Mouse (Mus musculus) forebrain, embryonic 16.5 days (tissue): ENCODE results near the gene Nhlrc2. TPM values are rescaled to one million over a fixed set of nuclear protein-coding genes. Genes with fewer than 3 reads are reported as not detected.

Experiments used
- polyA plus RNA-seq: library from polyadenylated mRNA; unstranded; fragments of >200 nt; fragmentation: Nextera tagmentation; extraction: Ambion mirVana; gene quantifications from 2 replicates; pipeline ENCODE4 v1.2.1, GENCODE M21; 2015

Gene Nhlrc2
- polyA plus RNA-seq, 1 experiment from 2014 or later, result 10.6 TPM

Other genes starting within 250 kb of the Nhlrc2 start
- 0.22 and 0.27 TPM in 2 replicates for gene Nrap, start 158.2 kb upstream of the Nhlrc2 start, polyA plus RNA-seq
- 15.1 and 17.2 TPM in 2 replicates for gene Casp7, start 151.1 kb upstream of the Nhlrc2 start, polyA plus RNA-seq
- gene Plekhs1, start 86.6 kb upstream of the Nhlrc2 start, polyA plus RNA-seq, result 0.09 and 0.21 TPM in 2 replicates
- 13.7 and 15.6 TPM in 2 replicates for gene Dclre1a, start within 50 bp of the Nhlrc2 start, polyA plus RNA-seq
- 1.4 and 2.2 TPM in 2 replicates for gene Adrb1, start 173.9 kb downstream of the Nhlrc2 start, polyA plus RNA-seq